Mouse (Mus musculus) C2C12 (cell line): ENCODE data around the gene Ubc.

ENCODE experiments used
- CEBPB ChIP-seq: IDR thresholded peaks from one replicate; pipeline ENCODE4 v1.6.1; 2011; ENCODE audit warnings: low read depth, mild to moderate bottlenecking, control low read depth, moderate library complexity
- MYOG ChIP-seq: IDR thresholded peaks from one replicate; pipeline ENCODE4 v1.6.1; 2011; ENCODE audit not compliant: control insufficient read depth, insufficient read length; ENCODE audit errors: extremely low read depth

GRCm38 (mm10) chr5:125403481-125404465 lies 13.8 kb upstream of the Ubc start:
- no peak for TF ChIP-seq CEBPB
- no peak for TF ChIP-seq MYOG
